Mouse (Mus musculus) right cerebral cortex, postnatal 10 days (tissue): ENCODE results near the gene Wnt2b.

Experiments
- DNase-seq, 2 experiments: peaks; one replicate each; pipeline ENCODE4 v3.0.0; 2021; ENCODE audit warnings: low spot score in 2 of 2

The Wnt2b gene

GRCm38 (mm10) chr3:104963331-104964276, 1.9 kb upstream of the Wnt2b start:
- no peak for DNase-seq

DNA sequence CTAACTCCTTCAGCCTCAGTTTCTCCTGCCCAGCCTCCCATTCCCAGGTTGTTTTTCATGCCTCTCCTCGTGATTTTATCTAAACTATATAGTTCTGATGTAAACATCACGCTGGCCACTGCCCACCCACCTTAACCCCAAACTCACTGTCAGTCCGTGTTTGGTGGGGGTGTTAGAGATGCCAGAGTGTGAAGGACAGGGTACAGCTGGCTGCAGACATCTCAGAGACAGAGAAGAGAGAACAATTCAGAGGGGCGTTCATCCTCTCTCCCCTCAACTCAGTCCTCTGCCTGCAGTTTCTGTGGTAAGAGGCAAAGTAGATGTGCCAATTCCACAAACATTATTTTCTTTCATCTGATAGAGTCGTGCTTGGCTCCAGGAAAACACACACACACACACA, 1.1 kb upstream of the Wnt2b start:
- DNase-seq: no peak

DNA sequence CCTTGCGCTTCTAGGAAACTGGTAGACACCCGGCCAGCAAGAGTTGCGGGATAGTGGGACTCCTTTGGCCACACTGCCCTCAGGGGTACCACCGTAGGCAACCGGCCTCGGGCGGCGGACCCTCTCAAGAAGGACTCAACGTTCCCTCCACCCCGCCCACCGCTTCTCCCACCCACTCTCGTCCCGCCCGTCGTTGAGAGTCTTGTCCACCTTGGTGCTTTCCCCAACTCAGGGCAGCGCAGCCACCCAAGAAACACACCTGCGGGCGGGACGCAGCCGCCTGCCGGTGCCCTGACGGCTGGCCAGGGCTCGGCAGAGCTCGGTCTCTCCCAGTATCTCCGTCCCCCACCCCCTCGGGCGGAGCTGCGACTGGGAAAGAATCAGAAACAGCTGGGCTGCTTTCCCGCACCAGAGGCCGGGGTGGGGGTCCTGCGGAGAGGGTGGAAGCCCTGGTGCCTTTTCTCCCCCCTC, 455 bp upstream of the Wnt2b start:
- peak in 1 of 2 experiments; percentile 20 for DNase-seq

DNA sequence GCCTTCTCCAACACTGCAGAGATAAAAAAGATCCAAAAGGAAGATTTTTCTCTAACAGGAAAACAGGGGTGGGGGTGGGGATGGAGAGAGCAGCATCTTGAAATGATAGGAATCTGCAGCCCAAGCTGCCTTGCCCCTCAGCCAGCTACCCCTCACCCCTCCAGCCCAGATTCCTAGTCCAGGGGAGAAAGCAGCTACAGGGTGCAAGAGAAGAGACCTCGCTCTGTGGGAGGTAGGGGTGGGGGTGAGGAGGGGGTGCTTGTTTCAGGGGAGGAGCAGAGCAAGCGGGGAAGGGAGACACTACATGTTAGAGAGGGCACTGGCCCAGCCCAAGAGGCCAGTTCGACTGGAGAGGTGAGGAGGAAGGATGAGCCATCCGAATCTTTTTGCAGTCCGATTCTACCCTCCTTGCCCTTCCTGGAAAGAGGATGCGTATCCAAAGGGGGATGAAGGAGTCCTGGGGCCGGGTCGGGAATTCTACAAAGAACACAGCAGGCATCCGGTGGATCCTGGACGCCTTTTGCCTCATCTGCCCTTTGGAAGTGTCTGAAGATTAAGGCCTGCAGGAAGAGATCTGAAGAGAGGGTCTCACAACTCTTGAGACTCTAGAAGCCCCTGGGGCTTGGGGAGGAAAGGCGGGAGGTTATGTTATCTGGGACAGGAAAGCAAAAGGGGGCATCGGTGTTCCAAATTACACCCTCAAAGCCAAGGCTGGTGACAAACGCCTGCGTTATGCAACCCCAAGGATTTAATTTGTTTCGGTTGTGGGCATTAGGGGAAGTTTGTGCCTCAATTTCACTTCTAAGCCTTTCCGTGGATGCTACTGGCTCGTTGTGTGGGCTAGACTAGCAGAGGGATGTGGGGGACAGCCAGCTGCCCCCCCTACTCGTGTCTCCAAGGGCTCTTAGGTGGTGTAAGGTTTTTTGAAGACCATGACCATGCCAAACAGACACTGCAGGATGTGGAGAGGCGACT, 1.4 kb downstream of the Wnt2b start:
- DNase-seq: peak in 1 of 2 experiments; percentile 21

- DNase-seq: no peak
Observed at GRCm38 (mm10) chr3:104956131-104956581, 5.6 kb downstream of the Wnt2b start.

GRCm38 (mm10) chr3:104954551-104954950, 7.2 kb downstream of the Wnt2b start:
- peak in 1 of 2 experiments; percentile 17 for DNase-seq

GRCm38 (mm10) chr3:104954137-104954536, 7.6 kb downstream of the Wnt2b start:
- DNase-seq: no peak

GRCm38 (mm10) chr3:104952891-104953670, 8.6 kb downstream of the Wnt2b start:
- DNase-seq: no peak

GRCm38 (mm10) chr3:104950926-104951325, 10.8 kb downstream of the Wnt2b start:
- DNase-seq: no peak

GRCm38 (mm10) chr3:104944894-104945293, 16.8 kb downstream of the Wnt2b start:
- DNase-seq: no peak

- no peak for DNase-seq
Observed at GRCm38 (mm10) chr3:104943333-104943732, 18.4 kb downstream of the Wnt2b start.

DNA sequence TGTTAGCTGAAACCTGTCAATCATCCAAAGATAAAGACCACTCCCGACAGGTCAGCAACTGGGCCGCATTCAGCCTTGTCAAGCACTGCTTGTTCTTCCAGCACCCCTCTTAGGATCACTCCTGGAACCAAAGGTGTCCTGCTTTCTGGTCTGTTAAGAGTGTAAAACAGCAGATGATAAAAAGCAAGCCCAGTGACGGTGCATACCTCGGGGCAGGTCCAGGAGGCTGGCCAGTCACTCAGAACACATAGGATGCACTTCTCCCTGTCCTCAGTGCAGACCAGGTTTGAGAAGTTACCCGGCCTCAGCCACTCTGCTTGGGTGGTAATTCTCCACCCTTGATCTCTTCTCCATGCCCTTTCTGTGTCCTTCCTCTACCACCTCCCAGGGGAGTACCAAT, 19.0 kb downstream of the Wnt2b start:
- DNase-seq: no peak

DNA sequence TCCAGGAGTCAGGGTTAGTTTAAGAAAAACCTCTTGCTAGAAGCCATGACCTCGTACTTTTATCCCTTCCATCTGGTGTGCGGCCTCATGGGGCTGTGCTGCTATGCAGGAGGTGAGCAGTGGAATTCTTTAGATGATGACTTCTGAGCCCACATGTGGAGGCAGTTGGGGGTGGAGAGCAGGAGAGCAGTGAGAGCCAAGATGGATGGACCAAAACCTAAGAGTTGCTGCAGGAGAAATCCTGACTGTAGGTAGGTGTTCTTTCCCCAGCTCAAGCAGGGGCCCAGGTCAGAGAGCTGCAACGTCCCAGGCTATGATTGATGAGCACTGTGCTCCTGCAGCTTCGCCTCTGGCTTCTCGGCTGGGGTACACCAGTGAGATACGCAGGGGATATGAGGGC, 21.0 kb downstream of the Wnt2b start:
- DNase-seq: no peak

GRCm38 (mm10) chr3:104938327-104938726, 23.4 kb downstream of the Wnt2b start:
- DNase-seq: no peak

GRCm38 (mm10) chr3:104937728-104938305, 23.9 kb downstream of the Wnt2b start:
- DNase-seq: no peak

DNA sequence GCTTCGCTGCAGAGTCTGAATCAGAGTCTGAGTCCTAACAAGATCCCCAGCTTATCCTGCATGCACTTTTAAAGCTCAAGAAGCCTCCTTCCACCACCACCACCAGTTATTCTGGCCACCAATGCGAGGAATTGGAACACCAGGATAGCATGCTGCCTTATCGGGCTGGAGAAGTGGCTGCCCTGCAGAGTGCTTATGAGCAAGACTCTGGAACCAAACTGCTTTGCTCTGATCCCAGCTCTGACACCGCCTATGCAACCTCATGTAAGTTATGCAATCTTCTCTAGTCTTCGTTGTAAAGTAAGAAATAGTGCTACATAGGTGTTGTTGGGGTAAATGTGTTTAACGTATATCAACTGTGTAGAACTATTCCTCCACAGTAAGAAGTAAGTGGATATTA, 32.3 kb downstream of the Wnt2b start:
- DNase-seq: no peak

DNA sequence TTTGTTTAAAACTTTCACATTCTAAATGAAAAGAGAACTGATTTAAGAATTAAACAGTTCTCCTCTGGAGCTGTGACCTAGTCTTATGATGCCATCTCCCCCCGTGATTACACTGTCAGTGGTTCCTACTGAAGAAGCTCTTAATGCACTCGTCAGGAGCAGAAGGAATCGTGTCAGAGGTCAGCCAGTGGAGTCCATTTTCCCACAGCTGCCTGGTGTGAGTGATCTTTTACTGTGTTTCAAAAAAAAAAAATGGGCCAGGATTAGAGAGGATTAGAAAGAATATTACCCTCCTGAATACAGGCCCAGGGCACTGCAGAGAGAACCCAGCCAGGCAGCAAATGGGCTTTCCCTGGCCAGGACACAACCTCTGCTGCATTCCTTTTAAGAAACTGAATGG, 46.7 kb downstream of the Wnt2b start:
- no peak for DNase-seq

DNA sequence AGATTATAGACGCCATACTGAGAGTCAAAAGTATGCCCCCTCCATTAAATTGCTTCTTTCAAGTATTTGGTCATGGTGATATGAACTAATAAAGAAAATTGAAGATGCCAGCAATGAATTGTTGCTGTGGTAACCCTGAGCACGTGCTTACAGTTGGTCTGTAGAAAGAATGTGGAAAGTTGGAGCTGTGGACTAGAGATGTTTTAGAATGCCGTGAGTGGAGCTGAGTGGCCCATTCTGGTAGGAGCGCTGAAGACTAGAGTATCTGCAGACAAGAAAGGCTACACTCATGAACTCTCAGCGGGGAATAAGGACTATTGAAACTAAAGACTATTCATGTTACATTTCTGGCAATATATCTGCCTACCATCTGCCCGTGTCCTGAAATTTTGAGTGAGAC, 52.5 kb downstream of the Wnt2b start:
- no peak for DNase-seq

GRCm38 (mm10) chr3:104906007-104906406, 55.7 kb downstream of the Wnt2b start:
- peak in 1 of 2 experiments; percentile 44 for DNase-seq

DNA sequence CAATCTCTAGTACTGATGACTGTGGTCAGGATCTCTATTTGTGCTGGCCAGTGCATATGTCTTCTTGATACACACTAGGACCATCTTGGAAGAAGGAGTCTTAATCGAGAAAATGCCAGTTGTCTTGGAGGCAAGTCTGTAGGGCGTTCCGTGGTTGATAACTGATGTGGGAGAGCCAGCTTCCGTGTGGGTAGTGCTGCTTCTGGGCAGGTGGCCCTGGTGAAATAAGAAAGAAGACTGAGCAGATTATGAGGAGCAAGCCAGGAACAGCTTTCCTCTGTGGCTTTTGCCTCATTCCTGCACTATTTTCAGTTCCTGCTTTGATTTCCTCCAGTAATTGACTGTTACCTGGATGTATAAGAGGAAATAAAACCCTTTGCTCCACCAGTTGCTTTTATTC, 56.3 kb downstream of the Wnt2b start:
- no peak for DNase-seq

GRCm38 (mm10) chr3:104901154-104901553, 60.6 kb downstream of the Wnt2b start:
- DNase-seq: no peak
